Mouse (Mus musculus) stomach, postnatal 0 days (tissue): ENCODE data around the gene Rpap2.

Experiments
- CTCF ChIP-seq: IDR thresholded peaks from 2 replicates; pipeline ENCODE4 v1.5.1; 2016; ENCODE audit warnings: antibody characterized with exemption, low read depth, mild to moderate bottlenecking, moderate library complexity
- EP300 ChIP-seq: optimal IDR thresholded peaks from 2 replicates; pipeline ENCODE3; 2016; ENCODE audit warnings: antibody characterized with exemption

DNA sequence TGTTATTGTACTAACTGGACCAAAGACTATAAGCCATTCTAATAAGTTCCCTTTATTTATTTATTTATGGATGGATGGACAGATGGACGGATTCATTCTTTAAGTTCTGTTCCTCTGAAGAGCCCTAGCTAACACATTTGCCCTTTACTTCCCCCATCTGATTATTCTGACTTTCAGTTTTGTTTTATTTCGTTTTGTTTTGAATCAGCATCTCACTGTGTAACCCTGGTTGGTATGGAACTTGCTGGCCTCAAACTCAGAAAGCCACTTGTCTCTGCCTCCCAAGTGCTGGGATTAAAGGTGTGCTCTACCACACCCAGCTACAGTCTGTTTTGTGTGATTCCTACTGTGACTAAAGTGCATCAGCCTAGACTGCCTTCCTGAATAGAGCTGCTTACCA, 48.8 kb downstream of the Rpap2 start:
- TF ChIP-seq EP300: no peak
- TF ChIP-seq CTCF: no peak
